Mouse (Mus musculus) kidney, embryonic 14.5 days (tissue): ENCODE results near the gene Agtr1a. TPM values are rescaled to one million over a fixed set of nuclear protein-coding genes. Genes with fewer than 3 reads are reported as not detected.

Experiments used
- ATAC-seq: fragments of 200-750 bp; cut with Nextera tagmentation; 2 replicates; pipeline ENCODE4 v1.8.0; 2017; ENCODE audit warnings: moderate number of reproducible peaks, mild to moderate bottlenecking, moderate TSS enrichment, moderate library complexity; ENCODE audit not compliant: low FRiP score, low TSS enrichment
- H3K27ac ChIP-seq: fragments of 300-500 bp; sonication (generic); 2 replicates; pipeline ENCODE4 v1.5.1; 2014; ENCODE audit warnings: low read depth, mild to moderate bottlenecking, low read length, moderate library complexity, mixed read lengths
- H3K27me3 ChIP-seq: fragments of 300-500 bp; sonication (generic); 2 replicates; pipeline ENCODE4 v1.6.1; 2014; ENCODE audit warnings: mild to moderate bottlenecking, low read length; ENCODE audit not compliant: control insufficient read depth, insufficient read depth
- H3K36me3 ChIP-seq: fragments of 300-500 bp; sonication (generic); 2 replicates; pipeline ENCODE4 v1.6.1; 2014; ENCODE audit warnings: low read length, mixed read lengths; ENCODE audit not compliant: control insufficient read depth, insufficient read depth
- H3K4me1 ChIP-seq: fragments of 300-500 bp; sonication (generic); 2 replicates; pipeline ENCODE4 v1.6.1; 2014; ENCODE audit warnings: low read length, mixed read lengths; ENCODE audit not compliant: control insufficient read depth, insufficient read depth
- H3K4me2 ChIP-seq: fragments of 300-500 bp; sonication (generic); replicated peaks from 2 replicates; pipeline ENCODE4 v1.6.1; 2014; ENCODE audit warnings: low read depth, mild to moderate bottlenecking, low read length
- H3K4me3 ChIP-seq: fragments of 300-500 bp; sonication (generic); 2 replicates; pipeline ENCODE4 v1.5.1; 2014; ENCODE audit warnings: mild to moderate bottlenecking, low read length
- H3K9ac ChIP-seq: fragments of 300-500 bp; sonication (generic); 2 replicates; pipeline ENCODE4 v1.6.1; 2014; ENCODE audit warnings: low read depth, mild to moderate bottlenecking, low read length, moderate library complexity
- H3K9me3 ChIP-seq: fragments of 300-500 bp; sonication (generic); 2 replicates; pipeline ENCODE4 v1.6.1; 2016; ENCODE audit warnings: low read length; ENCODE audit not compliant: control insufficient read depth
- WGBS: fragments of 180-500 bp; shearing (Covaris S2); extraction: QIAGEN DNeasy Blood & Tissue Kit; methylation state at CpG from one replicate; pipeline ENCODE4 v1.1.7; 2014; 5-methylcytosine and 5-hydroxymethylcytosine counted together
- polyA plus RNA-seq: library from polyadenylated mRNA; unstranded; fragments of >200 nt; fragmentation: Nextera tagmentation; extraction: Ambion mirVana; gene quantifications from 2 replicates; pipeline ENCODE4 v1.2.1, GENCODE M21; 2014

The Agtr1a gene
- polyA plus RNA-seq, 1 experiment from 2014 or later, result 5.7 TPM

- Histone ChIP-seq H3K4me2 (no peak overlapping the region), H3K4me3 (no peak overlapping the region), H3K9ac (no peak overlapping the region), H3K4me1 (no peaks in the 10 kb centered on the region), H3K9me3 (no peaks in the 10 kb centered on the region), H3K27me3 (no peaks in the 10 kb centered on the region), H3K36me3 (no peaks in the 10 kb centered on the region), H3K27ac (no peak overlapping the region)
- WGBS, result 93% methylated on average over 5 of the region's 5 CpGs
- ATAC-seq, result no peak
Measured at GRCm38 (mm10) chr13:30378868-30379267, 42.6 kb downstream of the Agtr1a start.

GRCm38 (mm10) chr13:30385183-30385582, 48.9 kb downstream of the Agtr1a start:
- no peak overlapping the region for H3K4me3 ChIP-seq
- H3K9me3 ChIP-seq, result no peaks in the 10 kb centered on the region
- H3K27ac ChIP-seq, result no peak overlapping the region
- no peaks in the 10 kb centered on the region for H3K4me1 ChIP-seq
- no peak overlapping the region for H3K9ac ChIP-seq
- ATAC-seq, result no peak
- no peaks in the 10 kb centered on the region for H3K36me3 ChIP-seq
- 89% methylated on average over 6 of the region's 6 CpGs for WGBS
- no peaks in the 10 kb centered on the region for H3K27me3 ChIP-seq
- H3K4me2 ChIP-seq, result no peak overlapping the region

- Histone ChIP-seq H3K9me3 (no peaks in the 10 kb centered on the region), H3K27ac (no peak overlapping the region), H3K4me1 (0 out of 2 replicates have a peak, but pooled peaks cover 13% of the 10 kb centered on the region), H3K9ac (no peak overlapping the region), H3K4me3 (no peak overlapping the region), H3K27me3 (no peaks in the 10 kb centered on the region), H3K4me2 (no peak overlapping the region), H3K36me3 (no peaks in the 10 kb centered on the region)
- ATAC-seq, result peak; percentile 52; the same call in 1 of the 2 replicates
Measured at GRCm38 (mm10) chr13:30394123-30394522, 57.9 kb downstream of the Agtr1a start.

- H3K36me3 ChIP-seq, result no peaks in the 10 kb centered on the region
- H3K27ac ChIP-seq, result no peak overlapping the region
- peaks cover 18% of the 10 kb centered on the region; the same call in 1 of the 2 replicates for H3K4me1 ChIP-seq
- no peaks in the 10 kb centered on the region for H3K27me3 ChIP-seq
- no peaks in the 10 kb centered on the region for H3K9me3 ChIP-seq
- WGBS, result 45% methylated on average over 3 of the region's 3 CpGs
- no peak overlapping the region for H3K4me3 ChIP-seq
- no peak overlapping the region for H3K9ac ChIP-seq
- ATAC-seq, result no peak
- H3K4me2 ChIP-seq, result no peak overlapping the region
Measured at GRCm38 (mm10) chr13:30396431-30396830, 60.2 kb downstream of the Agtr1a start.

- 86% methylated on average over 3 of the region's 3 CpGs for WGBS
Measured at GRCm38 (mm10) chr13:30398852-30399251, 62.6 kb downstream of the Agtr1a start.

GRCm38 (mm10) chr13:30400621-30401020, 64.4 kb downstream of the Agtr1a start:
- H3K9ac ChIP-seq, result no peak overlapping the region
- no peak overlapping the region for H3K4me3 ChIP-seq
- H3K27ac ChIP-seq, result no peak overlapping the region
- no peak for ATAC-seq
- peaks cover 8% of the 10 kb centered on the region; the same call in 1 of the 2 replicates for H3K4me1 ChIP-seq
- no peak overlapping the region for H3K4me2 ChIP-seq
- 30% methylated on average over 8 of the region's 8 CpGs for WGBS
- no peaks in the 10 kb centered on the region for H3K36me3 ChIP-seq
- no peaks in the 10 kb centered on the region for H3K27me3 ChIP-seq
- H3K9me3 ChIP-seq, result no peaks in the 10 kb centered on the region

More at GRCm38 (mm10) chr13:30398852-30399251, 62.6 kb downstream of the Agtr1a start:
- Histone ChIP-seq H3K9me3 (no peaks in the 10 kb centered on the region), H3K4me1 (peaks cover 18% of the 10 kb centered on the region; the same call in 1 of the 2 replicates), H3K27ac (no peak overlapping the region), H3K4me3 (no peak overlapping the region), H3K9ac (no peak overlapping the region), H3K36me3 (no peaks in the 10 kb centered on the region), H3K4me2 (no peak overlapping the region), H3K27me3 (no peaks in the 10 kb centered on the region)
- no peak for ATAC-seq

GRCm38 (mm10) chr13:30403874-30404273, 67.6 kb downstream of the Agtr1a start:
- no peaks in the 10 kb centered on the region for H3K27me3 ChIP-seq
- no peaks in the 10 kb centered on the region for H3K9me3 ChIP-seq
- H3K4me2 ChIP-seq, result no peak overlapping the region
- no peaks in the 10 kb centered on the region for H3K36me3 ChIP-seq
- H3K9ac ChIP-seq, result no peak overlapping the region
- no peak overlapping the region for H3K4me3 ChIP-seq
- H3K27ac ChIP-seq, result no peak overlapping the region
- WGBS, result 20% methylated on average over 3 of the region's 3 CpGs
- peak; percentile 91 for ATAC-seq
- H3K4me1 ChIP-seq, result peaks cover 5% of the 10 kb centered on the region; the same call in 1 of the 2 replicates

- H3K4me2 ChIP-seq, result no peak overlapping the region
- H3K36me3 ChIP-seq, result no peaks in the 10 kb centered on the region
- no peak overlapping the region for H3K4me3 ChIP-seq
- H3K9me3 ChIP-seq, result no peaks in the 10 kb centered on the region
- H3K27ac ChIP-seq, result no peak overlapping the region
- no peaks in the 10 kb centered on the region for H3K27me3 ChIP-seq
- H3K9ac ChIP-seq, result no peak overlapping the region
- no peaks in the 10 kb centered on the region for H3K4me1 ChIP-seq
- ATAC-seq, result no peak
- whole genome bisulfite sequencing, result 85% methylated on average over 5 of the region's 5 CpGs
Measured at GRCm38 (mm10) chr13:30418611-30419010, 82.4 kb downstream of the Agtr1a start.

- no peak for ATAC-seq
- Histone ChIP-seq H3K4me3 (no peak overlapping the region), H3K27me3 (no peaks in the 10 kb centered on the region), H3K36me3 (no peaks in the 10 kb centered on the region), H3K9ac (no peak overlapping the region), H3K4me2 (no peak overlapping the region), H3K4me1 (no peaks in the 10 kb centered on the region), H3K27ac (no peak overlapping the region), H3K9me3 (no peaks in the 10 kb centered on the region)
- 90% methylated on average over 4 of the region's 4 CpGs for WGBS
Measured at GRCm38 (mm10) chr13:30427008-30427407, 90.8 kb downstream of the Agtr1a start.
